Mouse (Mus musculus) ES-E14 (cell line): Measurements from ENCODE around the gene Dok1. TPM values are rescaled to one million over a fixed set of nuclear protein-coding genes. Genes with fewer than 3 reads are reported as not detected.
A peak's percentile ranks its signal among the peaks of the same experiment; 100 is the strongest.

Source experiments
- DNase-seq: peaks from one replicate; pipeline ENCODE4 v3.0.0-alpha.2; 2013; ENCODE audit warnings: low read depth, low spot score
- H3K27ac ChIP-seq: 2 replicates; pipeline ENCODE4 v1.5.1; 2012; ENCODE audit warnings: low read depth, mild to moderate bottlenecking, low read length, moderate library complexity, mixed read lengths; ENCODE audit not compliant: poor library complexity, insufficient read depth, severe bottlenecking
- H3K36me3 ChIP-seq: 2 replicates; pipeline ENCODE4 v1.6.1; 2012; ENCODE audit warnings: mild to moderate bottlenecking, low read length, moderate library complexity, mixed read lengths; ENCODE audit not compliant: control insufficient read depth, poor library complexity, insufficient read depth, severe bottlenecking
- H3K4me1 ChIP-seq, 2 experiments: fragments of 150-350 bp in 1 of 2; sonication (generic) in 1 of 2; 2 replicates each; pipeline ENCODE4 v1.6.1; 2012; ENCODE audit warnings: low read length in 2 of 2, mild to moderate bottlenecking in 1 of 2, mixed read lengths in 1 of 2; ENCODE audit not compliant: control insufficient read depth in 2 of 2, insufficient read depth in 2 of 2, poor library complexity in 1 of 2
- H3K4me3 ChIP-seq, 2 experiments: fragments of 150-350 bp in 1 of 2; sonication (generic) in 1 of 2; 2 replicates each; pipeline ENCODE4 v1.5.1; 2012; ENCODE audit warnings: low read length in 2 of 2, low read depth in 1 of 2, mild to moderate bottlenecking in 1 of 2, mixed read lengths in 1 of 2; ENCODE audit not compliant: insufficient read depth in 1 of 2, poor library complexity in 1 of 2, severe bottlenecking in 1 of 2
- H3K9ac ChIP-seq: 2 replicates; pipeline ENCODE4 v1.6.1; 2012; ENCODE audit warnings: low read depth, mild to moderate bottlenecking, low read length, mixed read lengths; ENCODE audit not compliant: poor library complexity, insufficient read depth, severe bottlenecking
- H3K9me3 ChIP-seq: fragments of 150-350 bp; sonication (generic); 2 replicates; pipeline ENCODE4 v1.6.1; 2012; ENCODE audit warnings: low read depth, mild to moderate bottlenecking, low read length; ENCODE audit not compliant: control insufficient read depth, insufficient read depth
- CHD2 ChIP-seq: IDR thresholded peaks from 2 replicates; pipeline ENCODE4 v1.6.1; 2014; ENCODE audit warnings: mild to moderate bottlenecking, low read depth, low read length, inconsistent platforms
- HCFC1 ChIP-seq: IDR thresholded peaks from 2 replicates; pipeline ENCODE4 v1.6.1; 2012; ENCODE audit warnings: low read length, inconsistent platforms, borderline replicate concordance; ENCODE audit not compliant: insufficient read depth
- MAFK ChIP-seq: IDR thresholded peaks from 2 replicates; pipeline ENCODE4 v1.6.1; 2014; ENCODE audit warnings: mild to moderate bottlenecking, low read depth, low read length, inconsistent platforms; ENCODE audit not compliant: insufficient read depth
- ZC3H11A ChIP-seq: IDR thresholded peaks from 2 replicates; pipeline ENCODE4 v1.6.1; 2012; ENCODE audit warnings: low read depth, mild to moderate bottlenecking, inconsistent platforms, low read length, borderline replicate concordance
- ZNF384 ChIP-seq: IDR thresholded peaks from 2 replicates; pipeline ENCODE4 v1.6.1; 2012; ENCODE audit warnings: low read depth, low read length, inconsistent platforms
- in situ Hi-C, 2 experiments: fragments of 600-800 bp; cut with MboI; formaldehyde crosslinking; loops; one replicate each; pipeline ENCODE4 v1.15.1; 2025; ENCODE audit warnings: low sequenced_read_pairs in 2 of 2, inconsistent platforms in 1 of 2; ENCODE audit not compliant: unreplicated experiment in 2 of 2
- total RNA-seq: library from RNA; depleted of rRNA; stranded (reverse); fragments of 300-350 nt; gene quantifications from 2 replicates; pipeline ENCODE4 v1.2.3, GENCODE M21; 2012

The Dok1 gene
- total RNA-seq, 1 experiment = 14.9 TPM

DNA sequence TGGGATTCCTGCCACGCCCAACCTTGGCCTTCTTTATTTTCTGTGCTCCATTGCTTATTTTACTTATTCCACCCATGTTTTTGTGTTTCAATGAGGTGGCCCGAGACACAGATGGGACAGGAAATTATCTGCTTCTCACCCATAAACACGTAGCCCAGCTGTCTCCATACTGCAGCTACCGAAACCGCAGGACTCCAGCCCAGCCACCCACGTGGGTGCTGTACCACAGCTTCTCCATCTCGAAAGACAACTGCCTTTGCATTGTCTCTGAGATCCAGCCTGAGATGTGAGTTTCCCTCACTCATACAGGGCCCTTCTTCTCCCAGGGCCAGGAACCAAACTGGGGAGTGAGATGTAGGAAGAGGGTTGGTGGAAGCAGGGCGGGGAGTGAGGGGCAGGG, 32.7 kb upstream of the Dok1 start:
- in situ Hi-C loops = loop anchor here (25.0 kb wide), 2 partner anchors 646 to 1521 kb away; partner anchors contain the start of genes Cyp26b1 (in 1 of the 2) and Vax2 (in 1 of the 2)
- Histone ChIP-seq H3K4me3 (no peak overlapping the region), H3K9ac (no peak overlapping the region), H3K4me1 (peaks cover 0 to 1% of the 10 kb centered on the region in 2 experiments; a peak in 1 of 4 replicates), H3K36me3 (no peaks in the 10 kb centered on the region), H3K9me3 (no peaks in the 10 kb centered on the region), H3K27ac (no peak overlapping the region)
- no peak for DNase-seq
- no peak for TF ChIP-seq CHD2
- no peak for TF ChIP-seq HCFC1

DNA sequence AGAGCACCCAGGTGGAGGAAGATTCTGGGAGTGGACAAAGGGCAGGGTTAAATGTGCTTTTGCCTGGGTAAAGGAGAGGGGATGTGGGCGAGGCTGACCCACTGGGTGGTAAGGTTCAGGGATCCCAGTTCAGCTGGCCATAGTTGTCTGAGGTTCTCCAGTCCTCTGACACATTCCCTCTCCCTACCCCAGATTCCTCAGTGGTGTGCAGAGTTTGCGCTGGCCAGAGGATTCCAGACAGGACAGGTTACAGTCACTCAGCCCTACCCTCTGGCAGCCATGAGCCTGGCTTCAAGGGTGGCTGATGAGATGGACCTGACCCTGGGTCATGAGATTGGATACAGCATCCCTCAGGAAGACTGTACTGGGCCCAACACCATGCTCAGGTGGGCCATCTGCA, 25.5 kb upstream of the Dok1 start:
- Histone ChIP-seq H3K36me3 (peaks cover 16% of the 10 kb centered on the region), H3K4me3 (no peak overlapping the region), H3K9me3 (no peaks in the 10 kb centered on the region), H3K4me1 (peaks cover 0 to 7% of the 10 kb centered on the region in 2 experiments; a peak in 1 of 4 replicates), H3K27ac (no peak overlapping the region), H3K9ac (no peak overlapping the region)
- no peak for DNase-seq
- in situ Hi-C loops = loop anchor here (25.0 kb wide), 2 partner anchors 654 to 1529 kb away; partner anchors contain the start of genes Cyp26b1 (in 1 of the 2) and Vax2 (in 1 of the 2)
- TF ChIP-seq CHD2 = no peak
- TF ChIP-seq ZNF384 = no peak
- TF ChIP-seq ZC3H11A = no peak
- no peak for TF ChIP-seq MAFK
- TF ChIP-seq HCFC1 = no peak

DNA sequence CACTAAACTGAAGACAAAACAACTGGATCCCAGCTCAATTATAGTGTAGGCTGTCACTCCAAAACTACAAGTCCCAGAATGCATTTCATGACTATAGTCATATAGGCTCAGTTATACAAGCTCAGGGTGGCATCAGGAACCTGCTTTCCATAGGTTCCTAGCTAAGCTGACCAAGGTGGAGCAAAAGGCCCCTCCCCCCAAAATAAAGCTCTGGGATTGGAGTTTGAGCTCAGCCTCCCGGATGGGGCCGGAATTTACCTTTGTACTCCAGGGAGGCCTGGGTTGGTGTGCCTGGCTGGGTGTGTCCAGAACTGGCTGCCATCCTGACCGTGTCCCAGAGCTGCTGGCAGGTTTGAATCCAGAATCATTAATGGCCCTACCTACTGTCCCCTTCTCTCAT, 24.5 kb upstream of the Dok1 start, which contains the start of gene Dqx1:
Gene Dqx1, plus strand, starts transcription at position 55 of the 400 bp plus-strand sequence.
- in situ Hi-C loops = loop anchor here (25.0 kb wide), 2 partner anchors 655 to 1530 kb away; partner anchors contain the start of genes Cyp26b1 (in 1 of the 2) and Vax2 (in 1 of the 2)
- Histone ChIP-seq H3K36me3 (peaks cover 16% of the 10 kb centered on the region), H3K4me1 (peaks cover 0 to 7% of the 10 kb centered on the region in 2 experiments; a peak in 1 of 4 replicates), H3K27ac (no peak within 1 kb of the TSS), H3K9me3 (no peaks in the 10 kb centered on the region), H3K9ac (peak within 1 kb of the TSS; percentile 48), H3K4me3 (peak within 1 kb of the TSS in 1 of 2 experiments; percentile 7; a peak in 1 of 4 replicates)
- DNase-seq = no peak
- TF ChIP-seq HCFC1 (peak; percentile 94), MAFK (no peak)

DNA sequence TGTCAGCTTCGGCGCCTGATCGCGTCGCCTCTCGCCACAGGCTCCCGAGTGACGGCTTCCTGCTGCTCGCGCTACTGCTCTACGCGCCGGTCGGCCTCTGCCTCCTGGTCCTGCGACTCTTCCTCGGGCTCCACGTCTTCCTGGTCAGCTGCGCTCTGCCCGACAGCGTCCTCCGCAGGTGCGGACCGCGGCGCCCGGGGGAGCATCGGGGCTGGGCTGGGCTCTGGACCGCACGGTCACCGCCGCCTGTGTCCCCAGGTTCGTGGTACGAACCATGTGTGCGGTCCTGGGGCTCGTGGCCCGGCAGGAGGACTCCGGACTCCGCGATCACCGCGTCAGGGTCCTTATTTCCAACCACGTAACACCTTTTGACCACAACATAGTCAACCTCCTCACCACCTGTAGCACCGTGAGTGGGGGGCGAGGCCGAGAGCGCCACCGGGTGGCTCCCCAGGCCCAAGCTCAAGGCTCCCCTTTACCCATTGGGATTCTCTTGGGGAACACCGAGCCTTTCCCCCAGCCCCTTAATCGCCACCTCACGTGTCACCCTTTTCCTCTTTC, 21.7 kb upstream of the Dok1 start, which contains the start of gene Htra2:
Gene Htra2, minus strand, starts transcription at position 403 of the 561 bp plus-strand sequence.
- peaks cover 0 to 9% of the 10 kb centered on the region in 2 experiments; a peak in 1 of 4 replicates for H3K4me1 ChIP-seq
- H3K27ac ChIP-seq = peak within 1 kb of the TSS; percentile 70; the same call in 1 of the 2 replicates
- peak within 1 kb of the TSS; percentile 89 to 97 for H3K4me3 ChIP-seq
- in situ Hi-C loops = loop anchor here (25.0 kb wide), 2 partner anchors 657 to 1532 kb away; partner anchors contain the start of genes Cyp26b1 (in 1 of the 2) and Vax2 (in 1 of the 2)
- TF ChIP-seq ZC3H11A = no peak
- TF ChIP-seq CHD2 = no peak
- H3K36me3 ChIP-seq = peaks cover 19% of the 10 kb centered on the region
- no peaks in the 10 kb centered on the region for H3K9me3 ChIP-seq
- H3K9ac ChIP-seq = peak within 1 kb of the TSS; percentile 95
- DNase-seq = no peak
